Mouse (Mus musculus) heart, postnatal 10 days (tissue): ENCODE measurements around the gene Dnah5. TPM values are rescaled to one million over a fixed set of nuclear protein-coding genes. Genes with fewer than 3 reads are reported as not detected.

Source experiments
- DNase-seq, 2 experiments: peaks; one replicate each; pipeline ENCODE4 v3.0.0; 2021
- intact Hi-C: fragments of 180-260 bp; cut with DNase I; formaldehyde crosslinking; loops from one replicate; pipeline ENCODE4 v1.15.1; 2025
- total RNA-seq, 2 experiments: library from RNA; stranded (reverse); gene quantifications; 2 replicates each; pipeline ENCODE4 v1.2.3; 2021

The Dnah5 gene
- total RNA-seq: under 1 TPM; 0.02 to 0.10 TPM

DNA sequence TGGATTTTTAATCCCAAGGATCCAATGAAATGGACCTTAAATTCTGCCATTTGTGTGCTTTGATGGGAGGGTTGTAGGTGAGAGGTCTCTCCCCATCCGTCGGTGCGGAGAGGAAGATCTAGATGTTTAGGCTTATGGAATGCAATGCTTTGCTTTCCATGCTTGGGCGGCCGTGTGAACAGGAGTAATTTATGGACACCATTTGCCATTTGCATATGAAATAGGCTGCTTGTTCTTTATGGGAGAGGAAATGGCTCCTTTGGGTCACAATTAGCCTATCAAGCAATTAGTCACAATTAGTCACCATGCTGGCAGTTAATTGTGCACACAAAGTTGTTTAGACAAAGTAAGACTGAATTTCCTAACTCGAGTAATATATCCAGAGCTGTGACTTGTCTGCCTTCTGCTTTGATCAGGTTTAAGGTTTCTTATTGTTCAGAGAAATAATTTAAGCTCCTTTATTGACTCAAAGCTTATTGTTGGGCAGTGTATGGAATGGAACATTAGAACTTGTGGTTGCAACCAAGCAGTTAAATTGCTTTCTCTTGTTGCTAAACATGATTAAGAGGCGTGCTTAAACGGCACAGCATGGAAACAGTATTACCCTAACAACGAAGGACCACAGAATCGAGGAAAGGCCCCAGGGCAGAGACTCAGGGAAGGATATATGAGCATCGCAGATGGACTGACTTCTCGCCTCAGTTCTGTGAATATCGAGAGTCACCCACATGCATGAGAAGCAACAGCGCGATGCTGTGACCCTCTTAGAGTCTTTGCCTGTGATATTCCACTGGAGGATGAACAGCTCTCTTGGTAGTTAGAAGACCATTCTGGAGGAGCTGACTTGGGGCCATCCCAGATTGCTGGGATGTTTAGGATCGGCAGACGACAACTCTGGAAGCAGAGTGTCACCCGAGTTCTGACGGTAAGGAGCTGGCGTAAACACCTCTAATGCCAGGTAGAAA, at the start of gene Dnah5:
Gene Dnah5, plus strand, starts transcription at position 642 of the 965 bp plus-strand sequence.
- intact Hi-C loops: no loop called here
- DNase-seq: no peak

GRCm38 (mm10) chr15:28154822-28155501, 48.6 kb upstream of the Dnah5 start:
- intact Hi-C loops: loop anchor here (5.0 kb wide), 1 partner anchor 103 kb away; no protein-coding TSS in a partner anchor
- peak; percentile 38 to 40 for DNase-seq

DNA sequence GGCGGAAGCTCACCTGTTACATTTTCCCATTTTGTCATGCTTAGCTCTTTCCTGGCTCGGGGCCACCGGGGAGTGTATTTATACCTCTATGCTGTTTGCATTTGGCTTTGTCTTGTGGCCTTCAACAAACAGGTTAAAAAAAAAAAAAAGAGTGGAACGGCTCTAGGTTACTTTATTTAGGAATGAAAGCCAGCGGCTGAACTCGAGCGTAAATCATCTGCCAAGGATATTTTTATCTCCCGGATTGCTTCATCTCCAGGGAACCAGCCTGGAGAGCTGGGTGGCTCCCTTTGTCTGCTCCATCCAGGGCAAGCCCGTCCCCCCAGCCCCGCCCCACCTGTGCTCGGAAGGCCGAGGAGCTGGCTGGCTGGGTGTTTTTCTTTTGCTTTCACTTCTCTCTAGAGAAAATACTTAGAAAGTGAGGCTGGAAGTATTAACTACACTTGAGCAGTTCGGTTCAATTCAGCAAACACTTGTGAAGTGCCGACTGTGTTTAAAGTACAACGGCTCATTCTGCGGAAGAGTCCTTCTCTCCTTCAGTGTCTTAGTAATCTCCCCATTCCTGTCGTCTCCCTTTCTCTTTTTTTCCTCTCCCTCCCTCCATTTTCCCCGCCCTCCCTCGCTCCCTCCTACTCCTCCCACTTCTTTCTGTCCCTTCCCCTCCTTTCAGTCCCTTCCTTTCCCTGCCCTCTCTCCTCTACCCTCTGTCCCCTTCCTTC, 44.6 kb upstream of the Dnah5 start:
- peak; percentile 77 to 83 for DNase-seq
- intact Hi-C loops: loop anchor here (1.0 to 5.0 kb wide), 3 partner anchors 107 to 240 kb away; no protein-coding TSS in a partner anchor

DNA sequence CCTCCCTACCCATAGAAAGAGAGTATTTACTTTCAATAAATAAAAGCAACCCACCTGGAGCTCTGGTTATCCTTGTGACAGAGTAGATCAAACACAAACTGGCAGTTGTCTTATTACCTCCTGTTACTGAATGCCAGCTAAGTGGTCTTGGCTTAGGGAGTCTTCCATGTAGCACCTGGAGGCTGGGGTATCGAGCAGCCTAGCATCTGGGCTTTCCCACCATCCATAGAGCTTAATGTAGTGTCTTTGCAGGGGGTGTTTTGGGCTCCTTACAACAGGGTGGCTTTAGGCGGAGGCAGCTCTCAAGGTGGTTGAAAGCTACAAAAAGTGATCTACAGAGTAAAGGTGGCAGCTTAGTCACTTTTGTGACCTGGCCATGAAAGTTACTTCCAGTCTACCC, 41.3 kb upstream of the Dnah5 start:
- DNase-seq: no peak
- intact Hi-C loops: no loop called here

DNA sequence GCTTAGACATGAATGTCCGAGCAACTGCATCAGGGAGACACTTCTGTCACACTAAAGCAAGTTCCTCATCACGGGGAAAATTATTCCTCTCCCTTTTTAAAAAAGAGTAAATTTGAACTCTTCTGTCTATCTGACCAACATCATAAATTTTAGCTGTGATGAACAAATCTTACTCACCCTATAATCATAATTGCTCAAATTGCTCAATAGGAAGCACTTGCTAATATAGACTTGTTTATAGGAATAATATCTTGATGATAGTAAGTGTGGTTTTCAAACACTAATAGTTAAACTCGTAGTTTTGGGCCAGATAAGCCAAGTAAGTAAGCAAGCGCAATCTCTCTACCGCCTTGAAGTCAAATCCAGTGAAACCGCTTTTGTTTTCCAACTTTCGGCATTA, 38.3 kb upstream of the Dnah5 start:
- no peak for DNase-seq
- intact Hi-C loops: no loop called here

DNA sequence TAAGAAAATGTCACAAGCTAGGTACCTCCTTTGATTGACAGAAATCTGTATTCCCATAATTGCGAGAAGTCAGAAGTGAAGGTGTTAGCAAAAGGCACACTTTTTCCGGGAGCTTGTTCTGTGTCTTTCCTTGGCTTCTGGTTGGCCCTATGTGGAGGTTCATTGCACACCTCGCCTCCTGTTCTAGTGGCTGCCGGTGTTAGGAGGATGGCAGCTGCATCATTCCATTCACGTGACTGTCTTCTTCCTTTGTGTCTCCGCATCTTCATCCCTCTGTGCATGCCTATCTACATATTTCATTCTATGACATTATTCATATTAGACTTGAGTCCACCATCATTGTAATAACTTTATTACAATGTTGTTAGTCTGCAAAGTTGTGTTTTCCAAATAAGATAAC, 37.5 kb upstream of the Dnah5 start:
- intact Hi-C loops: no loop called here
- no peak for DNase-seq

GRCm38 (mm10) chr15:28178951-28179350, 24.6 kb upstream of the Dnah5 start:
- no peak for DNase-seq
- intact Hi-C loops: no loop called here

DNA sequence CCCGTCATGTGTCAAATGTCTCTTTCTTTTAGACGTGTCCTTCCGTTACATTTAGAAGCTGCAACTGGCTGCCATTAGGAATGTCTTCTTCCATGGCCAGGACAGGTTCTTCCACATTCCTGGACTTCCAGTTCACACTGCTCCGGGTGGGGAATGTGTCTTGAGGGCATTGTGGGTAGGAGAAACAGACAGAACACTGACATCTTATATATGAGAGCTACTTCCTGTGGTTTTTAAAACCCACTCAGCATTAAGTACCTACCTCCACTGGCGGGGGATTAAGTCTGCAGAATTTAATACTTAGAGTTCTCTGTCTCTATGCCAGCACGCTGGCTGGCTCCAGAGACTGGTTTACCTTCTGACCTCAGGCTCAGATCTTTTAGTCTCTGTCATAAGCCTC, 24.0 kb upstream of the Dnah5 start:
- DNase-seq: no peak
- intact Hi-C loops: no loop called here

- intact Hi-C loops: loop anchor here (1.0 to 10.0 kb wide), 4 partner anchors 155 to 497 kb away; partner anchors contain the start of gene Otulinl
- DNase-seq: peak; percentile 74 to 89
Observed at GRCm38 (mm10) chr15:28181862-28182261, 21.7 kb upstream of the Dnah5 start.

DNA sequence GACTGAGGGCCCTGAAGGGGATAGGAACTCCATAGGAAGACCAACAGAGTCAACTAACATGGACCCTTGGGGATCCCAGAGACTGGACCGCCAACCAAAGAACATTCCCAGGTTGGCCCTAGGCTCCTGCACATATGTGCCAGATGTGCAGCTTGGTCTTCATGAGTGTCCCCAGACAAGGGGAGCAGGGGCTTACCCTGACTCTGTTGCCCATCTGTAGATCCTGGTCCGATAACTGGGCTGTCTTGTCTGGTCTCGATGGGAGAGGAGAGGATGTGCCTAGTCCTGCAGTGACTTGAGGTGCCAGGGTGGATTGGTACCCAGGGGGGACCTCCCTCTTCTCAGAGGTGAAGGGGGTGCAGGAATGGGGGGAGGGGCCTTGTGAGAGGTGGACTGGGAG, 21.0 kb upstream of the Dnah5 start:
- intact Hi-C loops: loop anchor here (2.0 to 10.0 kb wide), 3 partner anchors 156 to 498 kb away; partner anchors contain the start of gene Otulinl
- DNase-seq: no peak

DNA sequence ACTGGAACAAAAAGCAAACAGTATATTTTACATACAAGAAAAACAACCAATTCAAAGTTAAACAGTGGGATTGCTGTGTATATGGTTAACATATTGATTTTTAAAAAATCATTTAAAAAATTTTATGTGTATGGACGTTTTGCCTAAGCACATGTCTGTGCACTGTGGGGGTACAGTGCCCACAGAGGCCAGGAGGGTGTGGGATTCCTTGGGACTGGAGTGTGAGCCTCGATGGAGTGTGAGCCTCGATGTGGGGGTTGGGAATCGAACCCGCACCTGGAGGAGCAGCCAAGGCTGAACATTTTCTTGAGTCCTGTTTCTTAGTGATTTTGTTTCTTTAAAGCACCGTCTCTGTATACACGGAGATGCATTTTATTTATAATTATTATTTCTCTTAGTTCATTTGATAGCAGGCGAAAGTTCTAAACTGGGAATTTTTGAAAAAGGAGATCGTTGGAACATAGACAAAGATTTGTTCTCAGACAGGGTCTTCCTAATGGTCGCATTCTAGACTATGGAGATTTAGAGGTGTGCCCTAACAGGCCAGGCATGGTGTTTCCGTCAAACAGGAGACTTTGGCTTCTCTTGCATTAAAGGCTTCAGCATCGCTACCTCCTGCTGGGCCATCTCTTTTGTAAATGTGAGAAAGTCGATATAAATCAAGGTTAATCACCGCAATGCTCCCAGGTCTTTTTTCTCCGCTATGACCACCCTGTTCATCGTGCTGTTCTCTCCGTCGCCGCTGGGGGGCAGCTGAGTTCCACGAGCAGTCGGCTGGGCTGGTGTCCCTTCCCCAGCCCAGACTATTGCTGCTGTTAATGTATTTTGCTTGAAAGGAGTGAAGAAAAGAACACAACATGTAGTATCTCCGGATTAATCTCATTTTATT, 15.8 kb upstream of the Dnah5 start:
- DNase-seq: peak; percentile 73 to 86
- intact Hi-C loops: loop anchor here (10.0 kb wide), 1 partner anchor 503 kb away; the partner anchor contains the start of gene Otulinl

DNA sequence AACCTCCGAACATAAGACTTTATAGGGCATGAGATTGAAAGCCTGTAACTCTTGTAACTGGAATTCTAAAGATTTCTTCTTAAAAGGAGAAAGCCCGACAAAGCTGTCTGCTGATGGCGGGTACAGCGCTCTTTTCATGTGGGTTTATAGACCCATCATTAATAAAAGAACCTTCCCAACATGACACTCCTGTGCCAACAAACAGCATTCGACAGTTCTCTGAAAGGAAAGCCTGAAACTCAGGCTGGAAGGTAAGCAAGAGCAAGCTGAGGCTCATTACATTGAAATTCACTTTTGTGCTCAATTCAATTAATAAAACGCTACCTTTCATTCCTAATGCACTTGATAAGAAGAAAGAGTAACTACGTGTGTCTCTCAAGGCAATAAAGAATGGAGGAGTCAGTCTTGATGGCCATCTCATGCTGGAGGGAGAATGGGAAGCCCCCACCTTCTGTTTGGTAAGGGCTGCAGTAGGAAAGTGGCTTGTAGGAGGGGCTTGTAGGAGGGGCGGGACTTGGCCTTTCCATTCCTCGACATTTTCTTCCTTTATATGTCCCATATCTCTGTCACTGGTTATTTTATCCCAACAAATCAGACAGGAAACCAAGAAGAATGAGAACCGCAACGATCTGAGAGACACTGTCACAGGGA, 15.1 kb upstream of the Dnah5 start:
- DNase-seq: peak in 1 of 2 experiments; percentile 2
- intact Hi-C loops: loop anchor here (10.0 kb wide), 1 partner anchor 504 kb away; the partner anchor contains the start of gene Otulinl

DNA sequence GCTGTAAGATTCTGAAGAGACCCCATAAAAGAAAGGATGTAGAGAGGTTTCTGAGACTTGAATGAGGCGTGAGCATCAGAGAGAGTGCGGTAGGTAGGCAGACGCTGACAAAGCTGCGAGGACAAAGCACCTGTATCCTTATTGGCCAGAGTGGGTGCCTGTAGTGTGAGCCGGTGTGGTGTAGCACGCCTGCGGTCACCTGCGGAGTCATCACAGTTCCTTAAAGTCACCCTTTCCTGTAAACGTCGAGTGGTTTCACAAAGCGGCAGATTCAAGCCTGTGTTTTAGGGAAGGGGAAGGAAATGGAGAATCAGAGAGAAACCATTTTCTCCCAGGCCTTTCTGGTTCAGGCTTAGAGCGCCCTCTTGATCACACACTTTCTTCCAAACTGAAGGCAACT, 13.9 kb upstream of the Dnah5 start:
- DNase-seq: peak in 1 of 2 experiments; percentile 4
- intact Hi-C loops: loop anchor here (10.0 kb wide), 1 partner anchor 505 kb away; the partner anchor contains the start of gene Otulinl

GRCm38 (mm10) chr15:28198609-28199008, 4.9 kb upstream of the Dnah5 start:
- intact Hi-C loops: no loop called here
- DNase-seq: no peak

DNA sequence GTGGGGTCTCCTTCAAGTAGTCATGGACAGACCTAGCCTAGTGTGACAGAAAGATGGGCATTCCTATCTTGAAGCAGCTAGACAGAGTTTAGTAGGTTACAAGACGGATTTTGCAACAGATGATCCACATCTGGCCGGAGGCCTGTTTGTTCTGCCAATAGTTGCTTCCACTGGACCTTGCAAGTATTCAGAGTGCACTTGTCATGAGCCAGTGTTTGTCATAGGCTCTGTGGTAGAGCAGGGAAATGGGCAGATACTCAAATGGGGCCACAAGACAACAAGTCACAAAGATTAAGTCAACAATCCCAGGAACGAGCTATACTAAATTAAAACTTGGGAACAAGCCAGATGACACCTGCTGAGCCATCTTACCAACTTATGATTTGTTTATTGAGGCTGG, 1.1 kb downstream of the Dnah5 start:
- intact Hi-C loops: no loop called here
- no peak for DNase-seq

GRCm38 (mm10) chr15:28207545-28207944, 4.0 kb downstream of the Dnah5 start:
- intact Hi-C loops: no loop called here

GRCm38 (mm10) chr15:28213057-28213456, 9.5 kb downstream of the Dnah5 start:
- no peak for DNase-seq
- intact Hi-C loops: no loop called here

More at GRCm38 (mm10) chr15:28207545-28207944, 4.0 kb downstream of the Dnah5 start:
- DNase-seq: no peak

- intact Hi-C loops: no loop called here
Observed at GRCm38 (mm10) chr15:28216358-28216757, 12.8 kb downstream of the Dnah5 start.

GRCm38 (mm10) chr15:28227316-28227715, 23.8 kb downstream of the Dnah5 start:
- intact Hi-C loops: no loop called here
- no peak for DNase-seq

More at GRCm38 (mm10) chr15:28216358-28216757, 12.8 kb downstream of the Dnah5 start:
- DNase-seq: no peak
